Mouse (Mus musculus) liver, embryonic 13.5 days (tissue): ENCODE results near the gene Lrrc36. TPM values are rescaled to one million over a fixed set of nuclear protein-coding genes. Genes with fewer than 3 reads are reported as not detected.

Source experiments
- ATAC-seq: fragments of 200-750 bp; cut with Nextera tagmentation; 2 replicates; pipeline ENCODE4 v1.8.0; 2017; ENCODE audit warnings: low read depth, mild to moderate bottlenecking, moderate number of reproducible peaks, moderate library complexity
- DNase-seq: peaks from one replicate; pipeline ENCODE4 v3.0.0; 2022
- H3K27ac ChIP-seq: fragments of 300-500 bp; sonication (generic); 2 replicates; pipeline ENCODE4 v1.5.1; 2015; ENCODE audit warnings: moderate library complexity, mild to moderate bottlenecking, inconsistent platforms
- H3K27me3 ChIP-seq: fragments of 300-500 bp; sonication (generic); 2 replicates; pipeline ENCODE4 v1.6.1; 2015; ENCODE audit warnings: mild to moderate bottlenecking, inconsistent platforms
- H3K36me3 ChIP-seq: fragments of 300-500 bp; sonication (generic); 2 replicates; pipeline ENCODE4 v1.6.1; 2015; ENCODE audit warnings: mild to moderate bottlenecking, inconsistent platforms
- H3K4me1 ChIP-seq: fragments of 300-500 bp; sonication (generic); replicated peaks from 2 replicates; pipeline ENCODE4 v1.6.1; 2015; ENCODE audit warnings: inconsistent platforms
- H3K4me2 ChIP-seq: fragments of 300-500 bp; sonication (generic); 2 replicates; pipeline ENCODE4 v1.6.1; 2015; ENCODE audit warnings: inconsistent platforms, mild to moderate bottlenecking, moderate library complexity
- H3K4me3 ChIP-seq: fragments of 300-500 bp; sonication (generic); replicated peaks from 2 replicates; pipeline ENCODE4 v1.5.1; 2015; ENCODE audit warnings: mild to moderate bottlenecking, inconsistent platforms
- H3K9ac ChIP-seq: fragments of 300-500 bp; sonication (generic); 2 replicates; pipeline ENCODE4 v1.6.1; 2015; ENCODE audit warnings: mild to moderate bottlenecking, inconsistent platforms
- H3K9me3 ChIP-seq: fragments of 300-500 bp; sonication (generic); replicated peaks from 2 replicates; pipeline ENCODE4 v1.6.1; 2016; ENCODE audit warnings: inconsistent platforms
- WGBS: fragments of 180-500 bp; shearing (Covaris S2); methylation state at CpG from one replicate; pipeline ENCODE4 v1.1.7; 2015; ENCODE audit not compliant: insufficient replicate concordance; 5-methylcytosine and 5-hydroxymethylcytosine counted together
- polyA plus RNA-seq: library from polyadenylated mRNA; unstranded; fragments of >200 nt; fragmentation: Nextera tagmentation; extraction: Ambion mirVana; gene quantifications from 2 replicates; pipeline ENCODE4 v1.2.1, GENCODE M21; 2015

Gene Lrrc36
- polyA plus RNA-seq, 1 experiment from 2014 or later: 0.15 TPM

- ATAC-seq: peak; percentile 98
- peaks cover 66% of the 10 kb centered on the region for H3K4me1 ChIP-seq
- H3K4me3 ChIP-seq: peak overlapping the region; percentile 27
- no peaks in the 10 kb centered on the region for H3K9me3 ChIP-seq
- H3K9ac ChIP-seq: peak overlapping the region; percentile 69
- WGBS: 31% methylated on average over 3 of the region's 3 CpGs
- peak overlapping the region; percentile 93 for H3K27ac ChIP-seq
- H3K27me3 ChIP-seq: peaks cover 8% of the 10 kb centered on the region
- H3K36me3 ChIP-seq: no peaks in the 10 kb centered on the region
- H3K4me2 ChIP-seq: peak overlapping the region; percentile 67
- DNase-seq: peak; percentile 42
Measured at GRCm38 (mm10) chr8:105448188-105448587, 34.8 kb downstream of the Lrrc36 start.

- Histone ChIP-seq H3K4me3 (peak overlapping the region; percentile 27), H3K27ac (peak overlapping the region; percentile 93)
Measured at GRCm38 (mm10) chr8:105448596-105448995, 35.2 kb downstream of the Lrrc36 start.

GRCm38 (mm10) chr8:105450977-105451376 is 37.6 kb downstream of the Lrrc36 start:
- H3K36me3 ChIP-seq: no peaks in the 10 kb centered on the region
- WGBS: 73% methylated on average over 1 of the region's 1 CpGs
- H3K4me3 ChIP-seq: no peak overlapping the region
- no peak for ATAC-seq
- H3K4me1 ChIP-seq: peaks cover 63% of the 10 kb centered on the region
- DNase-seq: no peak
- H3K4me2 ChIP-seq: no peak overlapping the region
- H3K9ac ChIP-seq: no peak overlapping the region
- no peak overlapping the region for H3K27ac ChIP-seq
- no peaks in the 10 kb centered on the region for H3K9me3 ChIP-seq
- H3K27me3 ChIP-seq: peaks cover 5% of the 10 kb centered on the region

More at GRCm38 (mm10) chr8:105448596-105448995, 35.2 kb downstream of the Lrrc36 start:
- H3K4me2 ChIP-seq: peak overlapping the region; percentile 67
- WGBS: 40% methylated on average over 5 of the region's 5 CpGs
- H3K4me1 ChIP-seq: peaks cover 64% of the 10 kb centered on the region
- H3K9ac ChIP-seq: peak overlapping the region; percentile 69
- no peaks in the 10 kb centered on the region for H3K36me3 ChIP-seq
- peak; percentile 55 for DNase-seq
- no peaks in the 10 kb centered on the region for H3K9me3 ChIP-seq
- ATAC-seq: peak; percentile 95
- H3K27me3 ChIP-seq: peaks cover 8% of the 10 kb centered on the region

- H3K4me2 ChIP-seq: no peak overlapping the region
- H3K9ac ChIP-seq: 0 out of 2 replicates have a peak overlapping the region, but pooled peaks have one; percentile 17
- peaks cover 5% of the 10 kb centered on the region for H3K27me3 ChIP-seq
- no peak for ATAC-seq
- H3K4me3 ChIP-seq: no peak overlapping the region
- H3K9me3 ChIP-seq: no peaks in the 10 kb centered on the region
- no peaks in the 10 kb centered on the region for H3K36me3 ChIP-seq
- no peak for DNase-seq
- H3K4me1 ChIP-seq: peaks cover 57% of the 10 kb centered on the region
- H3K27ac ChIP-seq: no peak overlapping the region
- WGBS: 63% methylated on average over 15 of the region's 15 CpGs
Measured at GRCm38 (mm10) chr8:105451903-105452603, 38.7 kb downstream of the Lrrc36 start.

GRCm38 (mm10) chr8:105453296-105453695 is 39.9 kb downstream of the Lrrc36 start:
- H3K27me3 ChIP-seq: peaks cover 14% of the 10 kb centered on the region
- peaks cover 54% of the 10 kb centered on the region for H3K4me1 ChIP-seq
- H3K27ac ChIP-seq: no peak overlapping the region
- WGBS: 43% methylated on average over 5 of the region's 5 CpGs
- H3K9ac ChIP-seq: no peak overlapping the region
- H3K36me3 ChIP-seq: no peaks in the 10 kb centered on the region
- no peaks in the 10 kb centered on the region for H3K9me3 ChIP-seq
- no peak overlapping the region for H3K4me2 ChIP-seq
- no peak overlapping the region for H3K4me3 ChIP-seq
- no peak for ATAC-seq
- DNase-seq: no peak

GRCm38 (mm10) chr8:105454088-105454487 is 40.7 kb downstream of the Lrrc36 start:
- Histone ChIP-seq H3K4me3 (no peak overlapping the region), H3K4me1 (peaks cover 46% of the 10 kb centered on the region), H3K9ac (no peak overlapping the region), H3K36me3 (no peaks in the 10 kb centered on the region), H3K9me3 (no peaks in the 10 kb centered on the region), H3K27me3 (peaks cover 15% of the 10 kb centered on the region), H3K4me2 (no peak overlapping the region), H3K27ac (no peak overlapping the region)
- 60% methylated on average over 5 of the region's 5 CpGs for WGBS
- DNase-seq (no peak), ATAC-seq (no peak)

- H3K36me3 ChIP-seq: no peaks in the 10 kb centered on the region
- H3K9me3 ChIP-seq: no peaks in the 10 kb centered on the region
- H3K4me2 ChIP-seq: peak overlapping the region; percentile 43
- H3K27me3 ChIP-seq: peaks cover 15% of the 10 kb centered on the region
- H3K4me1 ChIP-seq: peaks cover 36% of the 10 kb centered on the region
- H3K9ac ChIP-seq: peak overlapping the region; percentile 30; the same call in 1 of the 2 replicates
- peak overlapping the region; percentile 49; the same call in 1 of the 2 replicates for H3K27ac ChIP-seq
- H3K4me3 ChIP-seq: peak overlapping the region; percentile 21; the same call in 1 of the 2 replicates
- WGBS: 11% methylated on average over 10 of the region's 10 CpGs
- ATAC-seq (no peak; the same call in 1 of the 2 replicates), DNase-seq (peak; percentile 25)
Measured at GRCm38 (mm10) chr8:105455218-105455617, 41.8 kb downstream of the Lrrc36 start.

GRCm38 (mm10) chr8:105461085-105461803 is 47.9 kb downstream of the Lrrc36 start:
- DNase-seq: no peak
- H3K36me3 ChIP-seq: no peaks in the 10 kb centered on the region
- H3K4me3 ChIP-seq: no peak overlapping the region
- ATAC-seq: no peak
- H3K9me3 ChIP-seq: no peaks in the 10 kb centered on the region
- H3K27ac ChIP-seq: no peak overlapping the region
- 0 out of 2 replicates have a peak, but pooled peaks cover 6% of the 10 kb centered on the region for H3K4me1 ChIP-seq
- 63% methylated on average over 13 of the region's 13 CpGs for WGBS
- no peak overlapping the region for H3K9ac ChIP-seq
- H3K4me2 ChIP-seq: no peak overlapping the region
- H3K27me3 ChIP-seq: peaks cover 32% of the 10 kb centered on the region

GRCm38 (mm10) chr8:105464595-105464994 is 51.2 kb downstream of the Lrrc36 start:
- Histone ChIP-seq H3K9ac (no peak overlapping the region), H3K4me3 (no peak overlapping the region), H3K4me1 (peaks cover 8% of the 10 kb centered on the region), H3K27ac (no peak overlapping the region), H3K27me3 (peaks cover 41% of the 10 kb centered on the region), H3K9me3 (no peaks in the 10 kb centered on the region), H3K4me2 (no peak overlapping the region), H3K36me3 (no peaks in the 10 kb centered on the region)
- DNase-seq: no peak
- 79% methylated on average over 7 of the region's 7 CpGs for WGBS
- ATAC-seq: no peak

GRCm38 (mm10) chr8:105466246-105466645 is 52.9 kb downstream of the Lrrc36 start:
- Histone ChIP-seq H3K27me3 (peaks cover 58% of the 10 kb centered on the region), H3K36me3 (no peaks in the 10 kb centered on the region), H3K9me3 (no peaks in the 10 kb centered on the region), H3K4me1 (peaks cover 24% of the 10 kb centered on the region), H3K4me3 (no peak overlapping the region), H3K27ac (no peak overlapping the region), H3K4me2 (no peak overlapping the region), H3K9ac (no peak overlapping the region)
- 67% methylated on average over 6 of the region's 6 CpGs for WGBS
- ATAC-seq (no peak), DNase-seq (no peak)

- no peaks in the 10 kb centered on the region for H3K9me3 ChIP-seq
Measured at GRCm38 (mm10) chr8:105466700-105467291, 53.4 kb downstream of the Lrrc36 start.

More at GRCm38 (mm10) chr8:105466700-105467291, 53.4 kb downstream of the Lrrc36 start:
- no peak overlapping the region for H3K4me3 ChIP-seq
- WGBS: 72% methylated on average over 7 of the region's 7 CpGs
- H3K4me2 ChIP-seq: no peak overlapping the region
- H3K4me1 ChIP-seq: peaks cover 30% of the 10 kb centered on the region
- no peak overlapping the region for H3K27ac ChIP-seq
- H3K9ac ChIP-seq: no peak overlapping the region
- DNase-seq (no peak), ATAC-seq (no peak)
- H3K27me3 ChIP-seq: peaks cover 63% of the 10 kb centered on the region
- H3K36me3 ChIP-seq: no peaks in the 10 kb centered on the region
